Mouse (Mus musculus) kidney, adult 18-20 months (tissue): ENCODE measurements at regions not wholly inside any gene's neighbourhood (a gene's known extent, or its start where the extent isn't known, plus 50 kb on each side); places are given as distances from the start of the nearest gene placed in this dataset.

Experiments
- DNase-seq: peaks from one replicate; pipeline ENCODE4 v3.0.0; 2021

DNA sequence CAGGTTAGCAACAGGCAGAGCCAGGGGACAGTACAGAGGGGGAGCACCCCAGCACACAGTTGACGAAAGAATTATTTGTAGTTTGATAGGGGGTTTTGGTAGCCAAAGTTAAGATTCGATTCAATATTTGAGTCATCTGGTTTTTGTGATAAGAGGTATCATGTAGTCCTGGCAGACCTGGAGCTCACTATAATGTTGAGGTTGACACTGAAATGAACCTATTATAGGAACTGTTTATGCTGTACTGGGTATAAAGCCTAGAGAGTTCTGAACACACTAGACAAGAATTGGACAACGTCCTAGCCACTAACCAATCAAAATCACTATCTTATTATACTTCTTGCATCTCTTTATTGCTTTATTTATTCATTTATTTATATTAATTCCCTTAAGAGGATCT lies 284.4 kb upstream of the Thbs1 start:
- DNase-seq, result no peak

DNA sequence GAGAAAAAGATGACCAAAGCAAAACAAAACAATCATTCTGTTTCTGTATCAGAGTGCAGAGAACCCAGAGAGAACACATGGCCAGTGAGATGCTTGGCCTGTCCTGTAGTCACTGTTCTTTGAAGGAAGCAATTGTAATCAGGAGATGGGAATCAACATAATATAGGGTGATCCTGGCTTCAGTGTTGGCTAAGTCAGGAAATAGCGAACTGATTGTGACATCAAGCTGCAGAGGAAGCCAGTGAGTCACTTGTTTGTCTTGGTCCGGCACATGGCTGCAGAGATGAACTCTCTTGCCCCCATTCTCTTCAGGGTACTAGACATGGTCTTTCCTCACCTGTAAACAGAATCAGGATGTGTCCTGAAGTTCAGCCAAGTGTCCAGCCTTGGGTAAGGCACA lies 273.3 kb upstream of the Thbs1 start:
- no peak for DNase-seq

DNA sequence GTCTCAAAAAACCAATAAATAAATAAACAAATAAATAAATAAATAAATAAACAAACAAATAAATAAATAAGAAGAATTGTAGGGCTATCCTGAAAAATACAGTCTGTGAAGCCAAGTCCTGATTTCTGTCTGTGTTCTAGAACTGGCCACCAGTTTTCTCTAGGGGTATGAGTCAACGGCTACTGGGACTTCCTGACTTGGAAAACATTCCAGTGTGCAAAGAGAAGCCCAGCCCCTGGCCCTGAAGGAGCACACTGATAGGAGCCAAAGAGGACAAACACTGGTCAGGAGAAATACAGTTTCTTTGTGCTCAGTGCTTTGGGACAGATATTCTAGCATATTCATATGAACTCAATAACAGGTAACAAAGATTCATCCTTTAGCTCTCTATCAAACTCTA lies 271.3 kb upstream of the Thbs1 start:
- DNase-seq, result no peak

DNA sequence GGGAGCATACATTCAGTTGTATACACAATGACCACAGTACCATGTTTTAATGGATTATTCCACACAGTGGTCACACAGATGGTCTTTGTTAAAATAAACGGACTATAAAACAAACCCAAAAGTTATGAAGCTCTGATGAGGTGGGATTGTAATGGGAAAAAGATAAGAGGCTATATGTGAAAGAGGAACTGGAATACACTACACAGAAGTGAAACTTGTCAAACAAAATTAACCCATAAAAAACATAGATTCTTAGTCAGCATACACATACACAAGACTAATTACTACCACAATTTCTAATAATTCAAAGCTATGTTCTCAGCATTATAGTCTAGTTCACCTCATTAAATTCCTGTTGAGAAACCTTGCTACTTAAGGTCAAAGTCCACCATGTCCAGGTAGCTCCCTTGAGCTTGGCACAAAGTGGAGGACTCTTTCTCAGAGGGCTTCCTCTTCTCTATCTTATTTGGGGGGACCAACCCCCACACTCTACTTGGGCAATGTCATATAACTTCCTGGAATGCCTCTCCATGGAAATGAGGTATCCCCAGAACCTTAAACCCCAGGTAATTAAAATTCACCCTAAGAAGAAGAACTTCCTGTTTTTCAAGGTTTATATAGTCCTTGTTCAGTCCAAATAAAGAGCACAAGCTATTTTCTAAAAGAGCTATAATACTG lies 269.2 kb upstream of the Thbs1 start:
- DNase-seq, result no peak

DNA sequence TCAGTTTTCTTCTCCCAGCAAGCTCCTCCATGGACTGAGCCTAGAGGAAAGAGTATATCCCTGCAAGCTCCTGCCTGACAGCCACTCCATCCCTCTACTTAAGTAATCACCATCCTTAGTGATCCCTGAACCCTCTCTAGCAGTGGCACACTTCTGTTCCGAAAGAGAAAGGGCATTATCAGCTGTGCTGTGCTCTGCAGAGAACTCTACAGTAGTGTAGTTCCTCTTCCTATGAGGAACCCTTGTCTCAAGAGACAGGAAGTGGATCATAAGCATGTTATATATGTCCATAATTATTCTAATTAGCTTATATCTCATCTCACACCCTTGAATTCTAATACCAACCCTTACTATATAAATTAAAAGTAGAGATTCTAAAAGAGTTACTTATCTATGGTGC lies 259.2 kb upstream of the Thbs1 start:
- DNase-seq, result no peak

DNA sequence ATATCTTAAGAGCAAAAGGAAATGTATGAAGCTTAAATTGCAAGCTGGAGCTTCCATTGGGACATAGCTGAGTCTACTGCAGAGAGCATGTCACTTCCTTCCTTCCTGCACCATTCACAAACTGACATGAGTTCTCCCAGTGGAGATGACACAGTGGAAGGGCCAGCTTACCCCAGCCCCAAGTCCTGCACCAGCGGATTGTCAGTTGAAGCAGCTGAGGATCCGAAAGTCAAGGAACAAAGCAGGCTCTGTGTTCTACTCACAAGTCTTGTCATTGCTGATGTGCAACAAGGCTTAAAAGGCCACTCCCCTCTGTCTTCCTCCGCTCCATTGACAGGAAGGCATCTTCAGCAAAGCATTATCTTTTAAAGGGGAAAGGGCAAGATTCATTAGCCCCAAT lies 249.4 kb upstream of the Thbs1 start:
- no peak for DNase-seq

DNA sequence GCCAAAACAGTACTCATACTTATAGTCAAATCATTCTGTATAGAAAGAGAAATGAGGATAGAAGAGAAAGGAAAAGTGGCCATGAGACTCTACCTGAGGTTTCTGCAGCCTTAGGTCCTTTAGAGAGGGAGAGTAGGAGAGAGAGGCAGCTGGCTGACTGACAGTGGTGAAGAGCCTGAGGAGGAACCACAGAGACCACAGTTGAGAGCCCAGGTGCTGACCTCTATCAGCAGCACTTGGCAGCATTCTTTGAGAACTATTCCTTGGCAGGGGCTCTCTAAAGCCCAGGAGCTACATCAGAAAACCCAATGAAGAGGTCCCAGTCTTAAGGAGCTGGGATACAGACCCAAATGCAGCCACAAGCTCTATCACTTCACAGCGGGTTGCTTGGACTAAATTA lies 246.6 kb upstream of the Thbs1 start:
- no peak for DNase-seq

DNA sequence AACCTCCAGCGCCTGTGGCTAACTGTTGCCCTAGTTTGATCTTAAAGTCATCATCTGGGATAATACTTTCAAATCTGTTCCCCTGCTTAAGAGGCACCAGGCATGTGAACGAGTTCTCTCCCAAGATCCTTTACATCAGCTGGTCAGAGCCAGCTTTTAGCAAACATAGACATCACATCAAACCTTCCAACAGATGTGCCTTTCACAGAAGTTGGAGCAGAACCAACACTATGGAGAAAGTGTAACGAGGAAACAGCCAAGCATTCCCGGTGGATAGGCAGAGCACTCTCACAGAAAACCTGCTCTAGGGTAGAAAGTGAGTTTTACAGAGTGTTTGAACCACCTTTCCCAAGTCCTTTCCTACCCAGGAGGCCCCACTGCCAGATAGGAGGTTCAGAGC lies 244.7 kb upstream of the Thbs1 start:
- no peak for DNase-seq

DNA sequence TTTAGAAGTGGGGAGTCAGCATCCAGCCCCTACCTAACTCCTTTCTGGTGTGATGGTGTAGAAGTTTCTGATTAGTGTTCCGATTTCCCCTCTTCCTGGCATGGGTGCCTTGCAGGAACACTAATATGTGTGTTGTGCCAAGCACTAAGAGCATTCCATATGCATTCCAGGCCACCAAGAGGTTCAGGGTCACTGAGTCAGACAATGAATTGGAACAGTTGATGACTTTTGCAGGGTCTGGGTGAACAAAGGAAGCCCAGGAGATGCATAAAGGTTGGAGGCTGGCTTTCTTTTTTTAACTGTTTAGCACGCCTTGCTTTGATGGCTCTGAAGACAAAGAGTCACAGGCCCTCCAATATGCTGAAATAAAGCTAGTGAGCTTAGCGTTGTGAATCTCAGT lies 244.3 kb upstream of the Thbs1 start:
- DNase-seq, result no peak

DNA sequence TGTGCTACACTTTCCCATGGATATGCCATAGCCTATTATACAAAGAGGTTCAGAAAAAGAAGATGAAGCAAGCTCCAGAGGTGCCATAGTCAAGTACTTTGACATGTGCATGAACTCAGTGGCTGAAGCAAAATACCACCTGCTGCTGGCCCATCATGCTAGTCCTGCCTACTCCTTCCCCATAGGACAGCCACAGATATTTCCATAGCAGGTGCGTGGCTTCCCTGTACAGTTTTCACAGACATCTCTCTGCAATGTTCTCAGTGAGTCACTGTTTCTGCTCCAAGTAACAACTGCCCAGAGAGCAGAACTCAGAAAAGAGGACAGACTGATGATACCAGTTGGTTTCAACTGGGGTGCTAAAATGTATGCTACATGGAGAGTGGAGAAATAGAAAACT lies 242.8 kb upstream of the Thbs1 start:
- no peak for DNase-seq

DNA sequence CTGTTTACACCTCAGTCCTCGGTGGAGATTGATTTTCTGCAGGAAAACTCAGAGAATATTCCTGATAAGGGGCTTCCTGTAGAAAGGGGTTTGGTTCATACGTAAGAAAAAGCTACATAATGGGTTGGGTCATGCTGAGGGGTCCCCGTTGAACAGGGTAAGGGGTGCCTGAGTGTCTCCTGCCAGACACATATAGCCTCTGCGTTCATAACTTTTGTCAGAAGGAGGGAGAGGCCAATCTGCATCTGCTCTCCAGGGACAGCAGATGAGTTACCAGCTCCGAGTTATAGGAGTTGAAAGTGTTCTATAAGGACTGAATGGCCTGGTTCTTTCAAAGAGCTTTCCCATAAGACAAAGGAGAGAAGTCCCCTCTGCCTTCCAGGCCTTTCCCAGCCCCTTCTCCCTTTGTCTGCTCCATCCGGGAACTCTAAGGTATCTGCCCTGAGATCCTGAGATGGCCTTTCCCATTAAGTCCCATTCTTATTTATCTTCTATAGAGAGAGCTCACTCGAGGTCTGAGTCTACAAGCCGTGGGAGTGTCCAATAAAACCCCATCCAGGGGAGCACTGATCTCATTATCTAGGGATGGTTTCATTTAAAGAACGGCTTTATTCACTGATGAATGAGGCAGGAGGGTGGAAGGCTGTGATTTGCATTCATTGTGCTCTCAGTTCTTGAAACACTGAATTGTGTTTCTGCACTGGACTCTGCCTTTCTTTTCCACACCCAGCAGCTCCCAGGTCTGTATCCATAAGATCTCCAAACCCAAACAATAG lies 240.0 kb upstream of the Thbs1 start:
- DNase-seq, result no peak

DNA sequence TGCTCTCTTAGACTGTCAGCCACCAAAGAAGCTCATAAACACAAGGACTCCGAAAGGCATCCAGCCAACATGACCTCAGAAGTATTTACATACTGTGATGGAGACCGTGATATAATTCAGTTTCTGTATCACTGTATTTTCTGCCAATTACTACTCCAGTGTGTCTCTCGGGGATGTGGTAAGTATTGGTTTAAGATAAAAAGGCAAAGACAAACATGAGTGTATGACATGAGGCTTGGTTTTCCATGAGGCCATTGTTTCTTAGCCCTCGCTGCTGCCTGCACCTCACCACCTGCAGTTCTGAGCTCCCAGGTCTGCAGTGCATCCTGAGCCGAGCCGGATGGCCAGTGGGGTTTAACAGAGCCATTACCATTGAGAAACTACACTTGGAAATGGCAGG lies 233.9 kb upstream of the Thbs1 start:
- DNase-seq, result no peak

DNA sequence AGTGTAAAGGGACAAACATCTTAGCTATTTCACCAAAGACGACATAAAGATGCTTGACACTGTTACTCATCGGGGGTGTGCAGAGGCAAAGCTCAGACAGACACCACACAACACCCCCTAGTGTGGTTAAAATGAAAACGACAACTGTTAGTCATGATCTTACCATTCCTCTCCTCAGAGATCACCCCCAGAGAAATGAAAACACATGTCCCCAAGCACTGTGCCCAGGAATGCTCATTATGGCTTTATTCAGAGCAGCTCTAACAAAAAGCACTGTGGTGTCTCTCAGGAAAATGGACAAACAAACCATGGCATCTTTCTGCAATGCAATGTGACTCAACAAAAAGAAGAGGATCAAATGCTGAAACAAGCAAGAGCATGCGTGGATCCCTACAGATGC lies 229.5 kb upstream of the Thbs1 start:
- DNase-seq, result no peak

DNA sequence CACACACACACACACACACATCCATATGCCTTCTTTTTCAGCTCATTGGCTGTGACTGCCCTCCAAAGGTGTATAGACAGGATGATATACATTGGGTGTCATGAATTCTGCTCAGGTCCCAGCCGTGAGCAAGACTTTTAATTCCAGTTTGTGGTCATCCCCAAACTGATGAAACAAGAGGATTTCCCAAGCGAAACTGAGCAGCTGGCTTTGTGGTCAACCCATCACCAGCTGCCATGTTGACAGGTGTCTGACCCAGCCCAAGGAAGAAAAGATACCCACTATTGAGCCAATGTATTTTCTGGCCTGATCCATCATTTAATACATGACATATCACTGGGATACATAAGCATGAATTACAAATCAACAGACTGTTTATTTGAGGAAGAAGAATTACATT lies 228.8 kb upstream of the Thbs1 start:
- DNase-seq, result no peak

DNA sequence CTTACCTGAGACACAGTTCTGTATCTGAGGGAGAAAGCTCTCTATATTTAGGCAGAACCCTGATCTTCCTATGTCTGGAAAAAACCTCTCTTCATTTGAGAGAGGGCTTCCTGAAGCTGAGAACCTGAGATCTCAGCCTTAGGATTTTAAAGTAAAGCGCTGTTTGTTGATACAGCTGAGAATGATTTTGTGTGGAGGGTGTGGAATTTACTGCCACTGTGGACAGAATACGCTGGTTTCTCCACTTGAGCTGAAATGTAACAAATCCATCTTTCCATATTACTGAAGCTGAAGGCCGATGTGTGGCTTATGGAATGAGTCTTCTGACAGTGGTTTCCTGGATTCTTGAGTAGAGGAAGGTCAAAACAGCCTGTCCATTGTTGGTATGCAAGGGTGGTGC lies 225.2 kb upstream of the Thbs1 start:
- DNase-seq, result no peak

DNA sequence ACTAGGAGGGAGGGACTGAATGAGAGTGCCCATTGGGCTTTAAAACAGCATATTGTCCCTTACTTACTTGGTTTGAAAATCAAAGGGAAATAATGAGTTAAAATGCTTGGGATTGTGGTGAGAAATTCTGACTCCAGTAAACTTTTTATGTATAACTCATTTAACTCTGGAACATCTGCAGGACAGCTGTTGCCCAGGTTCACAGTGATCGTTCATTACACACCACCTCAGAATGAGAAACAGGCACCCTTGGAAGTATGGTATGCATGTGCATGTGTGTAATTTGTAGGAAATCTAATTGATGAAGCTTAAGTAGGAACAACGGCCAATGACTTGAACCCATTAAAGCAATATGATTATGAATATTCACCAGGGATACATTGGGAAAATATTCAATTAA lies 210.4 kb upstream of the Thbs1 start:
- no peak for DNase-seq

DNA sequence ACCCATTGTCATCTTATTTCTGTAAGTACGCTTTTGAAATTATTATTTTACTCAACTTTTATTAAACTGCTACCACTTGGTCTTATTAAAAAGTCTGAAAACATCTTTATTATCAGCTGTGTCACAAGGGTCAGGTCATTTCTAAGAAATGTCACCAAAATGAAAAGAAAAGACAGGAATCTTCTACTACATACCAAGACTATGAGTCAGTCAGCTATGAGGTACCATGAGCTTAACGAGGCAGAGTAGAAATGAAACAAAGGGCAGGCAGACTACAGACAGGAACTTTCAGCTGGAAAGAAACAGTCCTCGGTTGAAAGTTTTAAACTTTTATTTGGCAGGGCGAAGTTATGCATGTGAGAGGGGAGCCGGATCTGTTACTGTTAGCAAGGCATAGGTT lies 208.8 kb upstream of the Thbs1 start:
- DNase-seq, result no peak

DNA sequence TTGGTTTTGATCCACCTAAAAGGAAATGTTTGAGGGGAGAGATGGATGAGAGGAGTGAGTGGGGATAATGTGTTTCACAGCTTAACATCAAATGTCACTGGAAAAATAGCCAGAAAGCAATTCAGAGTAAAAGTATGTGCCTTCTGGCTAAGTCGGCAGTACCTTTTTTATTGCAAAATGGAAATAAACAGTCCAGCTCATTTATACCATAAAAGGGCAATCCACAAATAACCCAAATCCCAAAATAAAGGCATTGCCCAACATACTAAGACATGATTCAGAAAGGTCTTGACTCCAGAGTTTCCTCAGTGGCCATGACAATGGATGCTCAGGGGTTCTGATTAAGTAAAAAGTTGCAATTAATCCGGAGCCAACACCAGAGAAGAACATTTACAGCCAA lies 208.0 kb upstream of the Thbs1 start:
- DNase-seq, result no peak

DNA sequence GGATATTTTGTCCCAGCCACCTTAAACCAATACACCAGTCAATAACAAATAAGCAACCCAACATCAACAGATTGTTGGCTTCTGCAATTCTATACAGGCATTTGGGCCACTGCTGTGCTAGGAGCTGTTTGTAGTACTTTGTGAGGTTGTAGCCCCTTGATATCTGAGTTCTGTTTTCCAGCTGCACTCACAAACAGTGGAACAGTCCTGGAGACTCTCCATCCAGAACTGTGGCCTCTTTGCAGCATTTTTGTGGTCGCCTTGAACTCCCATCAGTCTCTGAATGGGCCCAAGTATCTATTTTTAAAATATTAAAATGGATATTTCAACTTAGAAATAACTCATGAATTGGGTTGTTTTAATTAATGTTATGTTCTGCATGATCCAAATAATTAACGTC lies 205.2 kb upstream of the Thbs1 start:
- no peak for DNase-seq

DNA sequence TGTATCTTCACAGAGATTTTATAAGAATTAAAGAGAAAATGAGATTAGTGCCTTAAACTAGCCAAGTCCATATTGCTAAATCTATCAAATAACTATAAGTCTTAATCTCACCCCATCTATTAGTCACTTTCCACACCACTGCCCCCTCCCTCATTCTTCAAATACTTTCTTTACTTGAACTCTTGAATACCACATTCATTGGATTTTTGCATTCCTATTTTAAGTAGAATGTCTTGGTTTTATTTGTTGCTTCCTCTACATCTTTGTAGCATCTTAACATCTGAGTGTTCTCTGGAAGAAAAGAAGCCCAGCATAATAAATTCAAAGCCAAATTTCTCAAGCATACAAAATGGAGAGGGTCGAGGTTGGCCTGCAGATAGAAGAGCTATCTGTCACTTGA lies 200.9 kb upstream of the Thbs1 start:
- DNase-seq, result no peak

DNA sequence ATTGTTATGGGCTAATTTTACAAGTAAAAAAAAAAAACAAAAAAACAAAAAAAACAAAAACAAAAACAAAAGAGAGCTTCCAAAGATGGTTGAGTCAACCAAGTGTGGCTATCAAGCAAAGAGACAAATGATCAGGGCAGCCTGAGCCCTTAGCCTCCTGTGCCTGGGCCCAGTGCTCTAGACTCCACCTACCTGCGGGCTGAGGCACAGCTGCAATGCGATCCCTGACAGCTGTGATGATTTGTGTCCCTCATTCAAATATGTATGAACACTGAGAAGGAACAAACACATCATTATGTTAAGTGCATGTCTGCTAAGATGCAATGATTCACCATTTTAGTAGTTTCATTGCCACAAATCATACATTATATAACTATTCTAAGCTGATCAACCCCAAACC lies 199.0 kb upstream of the Thbs1 start:
- no peak for DNase-seq

DNA sequence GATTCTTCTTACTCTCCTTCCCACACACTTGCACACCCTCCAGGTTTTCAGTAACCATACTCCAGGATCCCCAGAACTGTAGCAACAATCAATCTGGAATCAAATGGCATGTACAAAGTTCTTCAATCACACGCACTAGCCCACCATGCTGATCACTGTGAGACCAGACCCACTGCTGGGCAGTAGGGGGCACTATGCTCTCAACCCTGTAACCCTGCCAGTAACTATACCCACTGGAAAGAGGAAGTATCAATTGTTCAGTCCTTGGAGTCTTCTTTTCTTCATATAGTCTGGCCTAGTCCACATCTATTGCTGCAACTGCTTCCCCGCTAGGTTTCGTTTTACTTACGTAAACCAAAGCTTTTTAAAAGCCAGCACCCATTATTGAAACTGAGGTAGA lies 197.8 kb upstream of the Thbs1 start:
- DNase-seq, result no peak

DNA sequence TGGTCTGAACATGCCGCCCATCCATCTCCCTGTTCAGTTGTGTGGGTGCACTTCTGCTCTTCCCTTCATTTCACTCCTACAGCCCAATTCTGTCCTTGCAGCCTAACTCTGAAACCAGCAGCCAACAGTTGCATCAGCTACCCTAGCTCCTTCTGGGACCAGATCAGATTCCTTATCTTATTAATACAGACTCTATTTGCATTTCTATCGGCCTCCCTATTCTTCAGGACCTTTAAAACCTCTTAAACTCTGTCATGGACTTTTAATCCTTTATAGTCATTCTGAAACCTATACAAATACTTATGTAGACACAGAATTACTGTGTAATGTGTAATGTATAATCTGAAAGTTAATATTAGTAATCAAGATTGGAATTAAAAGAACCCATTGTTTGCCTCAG lies 195.9 kb upstream of the Thbs1 start:
- DNase-seq, result no peak

DNA sequence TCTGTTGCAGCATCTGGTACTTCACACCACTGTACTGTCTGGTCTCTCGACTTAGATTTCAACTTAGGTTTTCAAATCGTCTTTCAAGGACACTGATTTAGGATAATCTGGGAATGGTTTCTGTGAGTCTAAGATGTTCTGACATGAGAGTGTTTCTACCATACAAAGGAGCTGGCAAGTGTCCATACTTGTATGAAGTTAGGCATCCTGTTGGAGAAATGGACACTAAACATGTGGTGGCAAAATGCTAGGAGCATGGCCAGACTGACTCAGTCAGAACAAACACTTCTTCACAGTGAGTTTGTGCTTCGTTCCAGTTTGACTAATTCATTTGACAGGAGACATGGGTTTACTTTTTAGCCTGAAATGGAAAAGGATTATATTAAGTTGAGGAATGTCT lies 194.5 kb upstream of the Thbs1 start:
- no peak for DNase-seq

DNA sequence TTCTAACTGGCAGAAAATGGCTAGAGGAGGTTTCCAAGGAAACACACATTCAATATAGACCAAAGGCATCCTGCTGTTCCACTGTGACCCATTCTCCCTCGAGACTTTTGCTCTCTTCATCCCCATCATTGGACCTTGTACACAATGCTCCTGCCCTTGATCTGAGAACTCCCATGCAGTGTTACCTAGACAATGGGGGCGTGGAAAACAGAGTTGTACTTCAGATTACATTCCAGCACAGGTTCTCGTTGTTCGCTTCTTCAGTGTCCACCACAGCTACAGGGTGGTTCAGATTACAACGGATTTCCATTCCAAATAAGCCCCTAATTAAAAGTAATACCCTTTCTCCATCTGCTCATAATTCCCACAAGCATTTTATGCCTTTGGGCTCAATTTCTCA lies 186.8 kb upstream of the Thbs1 start:
- DNase-seq, result no peak
